Mouse (Mus musculus) lung, embryonic 16.5 days (tissue): ENCODE results near the gene Mettl23. TPM values are rescaled to one million over a fixed set of nuclear protein-coding genes. Genes with fewer than 3 reads are reported as not detected.
"Not testable (repeated sequence)": the region's sequence is repeated elsewhere in the genome, so short reads cannot be mapped to it uniquely, and the experiment has no call there.

Experiments used
- ATAC-seq: fragments of 200-750 bp; cut with Nextera tagmentation; 2 replicates; pipeline ENCODE4 v1.8.0; 2017; ENCODE audit warnings: low read depth, mild to moderate bottlenecking, moderate library complexity
- H3K27ac ChIP-seq: fragments of 300-500 bp; sonication (generic); 2 replicates; pipeline ENCODE4 v1.5.1; 2014; ENCODE audit warnings: mild to moderate bottlenecking, control low read depth, low read length
- H3K27me3 ChIP-seq: fragments of 300-500 bp; sonication (generic); 2 replicates; pipeline ENCODE4 v1.6.1; 2014; ENCODE audit warnings: low read depth, low read length, mixed read lengths; ENCODE audit not compliant: control insufficient read depth, insufficient read depth
- H3K36me3 ChIP-seq: fragments of 300-500 bp; sonication (generic); 2 replicates; pipeline ENCODE4 v1.6.1; 2014; ENCODE audit warnings: low read length; ENCODE audit not compliant: control insufficient read depth, insufficient read depth
- H3K4me1 ChIP-seq: fragments of 300-500 bp; sonication (generic); replicated peaks from 2 replicates; pipeline ENCODE4 v1.6.1; 2014; ENCODE audit warnings: low read length, mixed read lengths; ENCODE audit not compliant: control insufficient read depth, insufficient read depth
- H3K4me2 ChIP-seq: fragments of 300-500 bp; sonication (generic); 2 replicates; pipeline ENCODE4 v1.6.1; 2014; ENCODE audit warnings: low read depth, low read length, control low read depth
- H3K4me3 ChIP-seq: fragments of 300-500 bp; sonication (generic); 2 replicates; pipeline ENCODE4 v1.5.1; 2014; ENCODE audit warnings: mild to moderate bottlenecking, low read length, control low read depth
- H3K9ac ChIP-seq: fragments of 300-500 bp; sonication (generic); 2 replicates; pipeline ENCODE4 v1.6.1; 2014; ENCODE audit warnings: low read length, control low read depth
- H3K9me3 ChIP-seq: fragments of 300-500 bp; sonication (generic); 2 replicates; pipeline ENCODE4 v1.6.1; 2016; ENCODE audit warnings: low read length; ENCODE audit not compliant: control insufficient read depth
- WGBS: fragments of 180-500 bp; shearing (Covaris S2); extraction: QIAGEN DNeasy Blood & Tissue Kit; methylation state at CpG from one replicate; pipeline ENCODE4 v1.1.7; 2014; 5-methylcytosine and 5-hydroxymethylcytosine counted together
- polyA plus RNA-seq: library from polyadenylated mRNA; unstranded; fragments of >200 nt; fragmentation: Nextera tagmentation; extraction: Ambion mirVana; gene quantifications from 2 replicates; pipeline ENCODE4 v1.2.1, GENCODE M21; 2015

Mettl23 gene
- polyA plus RNA-seq, 1 experiment from 2014 or later: 53.5 TPM

- WGBS: 58% methylated on average over 5 of the region's 5 CpGs
- H3K4me3 ChIP-seq: no peak overlapping the region
- no peak overlapping the region for H3K9ac ChIP-seq
- no peaks in the 10 kb centered on the region for H3K9me3 ChIP-seq
- no peak overlapping the region for H3K4me2 ChIP-seq
- ATAC-seq: no peak
- H3K27ac ChIP-seq: no peak overlapping the region
- no peaks in the 10 kb centered on the region for H3K36me3 ChIP-seq
- peaks cover 53% of the 10 kb centered on the region for H3K4me1 ChIP-seq
- H3K27me3 ChIP-seq: no peaks in the 10 kb centered on the region
Measured at GRCm38 (mm10) chr11:116816769-116817168, 26.3 kb upstream of the Mettl23 start.

GRCm38 (mm10) chr11:116817567-116817966, 25.5 kb upstream of the Mettl23 start:
- WGBS: 94% methylated on average over 5 of the region's 5 CpGs
- H3K4me1 ChIP-seq: peaks cover 54% of the 10 kb centered on the region

GRCm38 (mm10) chr11:116818722-116819121, 24.4 kb upstream of the Mettl23 start:
- no peaks in the 10 kb centered on the region for H3K9me3 ChIP-seq
- H3K9ac ChIP-seq: no peak overlapping the region
- H3K27me3 ChIP-seq: no peaks in the 10 kb centered on the region
- ATAC-seq: no peak
- H3K4me3 ChIP-seq: no peak overlapping the region
- H3K4me2 ChIP-seq: no peak overlapping the region
- H3K27ac ChIP-seq: no peak overlapping the region
- H3K36me3 ChIP-seq: no peaks in the 10 kb centered on the region
- H3K4me1 ChIP-seq: peaks cover 44% of the 10 kb centered on the region
- WGBS: 41% methylated on average over 8 of the region's 8 CpGs

More at GRCm38 (mm10) chr11:116817567-116817966, 25.5 kb upstream of the Mettl23 start:
- Histone ChIP-seq H3K4me3 (no peak overlapping the region), H3K27ac (no peak overlapping the region), H3K9me3 (no peaks in the 10 kb centered on the region), H3K9ac (no peak overlapping the region), H3K36me3 (no peaks in the 10 kb centered on the region), H3K4me2 (no peak overlapping the region), H3K27me3 (no peaks in the 10 kb centered on the region)
- ATAC-seq: no peak

- peak overlapping the region; percentile 59; the same call in 1 of the 2 replicates for H3K27ac ChIP-seq
- H3K9me3 ChIP-seq: no peaks in the 10 kb centered on the region
- no peaks in the 10 kb centered on the region for H3K36me3 ChIP-seq
- ATAC-seq: no peak
- 79% methylated on average over 5 of the region's 5 CpGs for WGBS
- H3K4me2 ChIP-seq: no peak overlapping the region
- H3K4me3 ChIP-seq: no peak overlapping the region
- H3K4me1 ChIP-seq: peaks cover 30% of the 10 kb centered on the region
- H3K9ac ChIP-seq: no peak overlapping the region
- no peaks in the 10 kb centered on the region for H3K27me3 ChIP-seq
Measured at GRCm38 (mm10) chr11:116819932-116820593, 23.0 kb upstream of the Mettl23 start.

GRCm38 (mm10) chr11:116821057-116821940, 21.8 kb upstream of the Mettl23 start:
- Histone ChIP-seq H3K4me1 (peaks cover 29% of the 10 kb centered on the region), H3K36me3 (no peaks in the 10 kb centered on the region), H3K27ac (peak overlapping the region; percentile 66), H3K9ac (peak overlapping the region; percentile 47), H3K9me3 (no peaks in the 10 kb centered on the region), H3K4me2 (no peak overlapping the region), H3K27me3 (no peaks in the 10 kb centered on the region), H3K4me3 (no peak overlapping the region)
- ATAC-seq: peak; percentile 57
- 55% methylated on average over 13 of the region's 13 CpGs for WGBS

GRCm38 (mm10) chr11:116822215-116822614, 20.9 kb upstream of the Mettl23 start:
- 50% methylated on average over 10 of the region's 10 CpGs for WGBS
- Histone ChIP-seq H3K9me3 (no peaks in the 10 kb centered on the region), H3K4me1 (peaks cover 38% of the 10 kb centered on the region), H3K4me2 (no peak overlapping the region), H3K9ac (no peak overlapping the region), H3K4me3 (no peak overlapping the region), H3K36me3 (no peaks in the 10 kb centered on the region), H3K27me3 (no peaks in the 10 kb centered on the region), H3K27ac (0 out of 2 replicates have a peak overlapping the region, but pooled peaks have one; percentile 30)
- no peak for ATAC-seq

GRCm38 (mm10) chr11:116822626-116823025, 20.5 kb upstream of the Mettl23 start:
- Histone ChIP-seq H3K27ac (0 out of 2 replicates have a peak overlapping the region, but pooled peaks have one; percentile 30), H3K4me1 (peaks cover 41% of the 10 kb centered on the region)
- WGBS: 81% methylated on average over 10 of the region's 10 CpGs

GRCm38 (mm10) chr11:116823255-116823654, 19.8 kb upstream of the Mettl23 start:
- H3K27ac ChIP-seq: no peak overlapping the region
- H3K4me2 ChIP-seq: no peak overlapping the region
- WGBS: 96% methylated on average over 2 of the region's 2 CpGs
- no peak overlapping the region for H3K9ac ChIP-seq
- no peak overlapping the region for H3K4me3 ChIP-seq
- ATAC-seq: no peak
- no peaks in the 10 kb centered on the region for H3K9me3 ChIP-seq
- H3K27me3 ChIP-seq: no peaks in the 10 kb centered on the region
- H3K4me1 ChIP-seq: peaks cover 44% of the 10 kb centered on the region
- H3K36me3 ChIP-seq: no peaks in the 10 kb centered on the region

More at GRCm38 (mm10) chr11:116822626-116823025, 20.5 kb upstream of the Mettl23 start:
- H3K9me3 ChIP-seq: no peaks in the 10 kb centered on the region
- H3K9ac ChIP-seq: no peak overlapping the region
- no peak for ATAC-seq
- H3K4me3 ChIP-seq: no peak overlapping the region
- H3K36me3 ChIP-seq: no peaks in the 10 kb centered on the region
- no peaks in the 10 kb centered on the region for H3K27me3 ChIP-seq
- H3K4me2 ChIP-seq: no peak overlapping the region

GRCm38 (mm10) chr11:116823885-116824284, 19.2 kb upstream of the Mettl23 start:
- WGBS: 94% methylated on average over 10 of the region's 10 CpGs
- H3K4me3 ChIP-seq: not testable (repeated sequence)

More at GRCm38 (mm10) chr11:116823885-116824284, 19.2 kb upstream of the Mettl23 start:
- not testable (repeated sequence) for ATAC-seq, H3K9me3 ChIP-seq, H3K4me2 ChIP-seq, H3K27ac ChIP-seq, H3K36me3 ChIP-seq, H3K27me3 ChIP-seq, H3K9ac ChIP-seq
- H3K4me1 ChIP-seq: peaks cover 44% of the 10 kb centered on the region
